Mouse (Mus musculus) lung, postnatal 36 days (tissue): Measurements from ENCODE around the gene Gm49361.
A peak's percentile ranks its signal among the peaks of the same experiment; 100 is the strongest.
"Not testable (repeated sequence)": the region's sequence is repeated elsewhere in the genome, so short reads cannot be mapped to it uniquely, and the experiment has no call there.

ENCODE experiments used
- DNase-seq: peaks from one replicate; pipeline ENCODE4 v3.0.0; 2022; ENCODE audit warnings: mixed read lengths

Gene Gm49361

GRCm38 (mm10) chr14:57746001-57746771 lies at the start of gene Gm49361:
Gm49361 (minus strand) TSS chr14:57746103.
- peak; percentile 97 for DNase-seq

GRCm38 (mm10) chr14:57791171-57791570 lies 45.3 kb upstream of the Gm49361 start:
- no peak for DNase-seq

- no peak for DNase-seq
Observed at GRCm38 (mm10) chr14:57789759-57790158, 43.9 kb upstream of the Gm49361 start.

- no peak for DNase-seq
Observed at GRCm38 (mm10) chr14:57789311-57789710, 43.4 kb upstream of the Gm49361 start.

GRCm38 (mm10) chr14:57787406-57787805 lies 41.5 kb upstream of the Gm49361 start:
- no peak for DNase-seq

GRCm38 (mm10) chr14:57772157-57772815 lies 26.4 kb upstream of the Gm49361 start:
- DNase-seq = no peak

- peak; percentile 31 for DNase-seq
Observed at GRCm38 (mm10) chr14:57769102-57769501, 23.2 kb upstream of the Gm49361 start.

- peak; percentile 28 for DNase-seq
Observed at GRCm38 (mm10) chr14:57760447-57761412, 14.8 kb upstream of the Gm49361 start.

GRCm38 (mm10) chr14:57758237-57758636 lies 12.3 kb upstream of the Gm49361 start, which contains the start of gene Lats2:
Lats2 (minus strand) TSS chr14:57758388.
- no peak for DNase-seq

GRCm38 (mm10) chr14:57756094-57756493 lies 10.2 kb upstream of the Gm49361 start:
- DNase-seq = no peak

GRCm38 (mm10) chr14:57755661-57756060 lies 9.8 kb upstream of the Gm49361 start:
- no peak for DNase-seq

- no peak for DNase-seq
Observed at GRCm38 (mm10) chr14:57753351-57753992, 7.6 kb upstream of the Gm49361 start.

- DNase-seq = not testable (repeated sequence)
Observed at GRCm38 (mm10) chr14:57751006-57751405, 5.1 kb upstream of the Gm49361 start.

- DNase-seq = no peak
Observed at GRCm38 (mm10) chr14:57749501-57749900, 3.6 kb upstream of the Gm49361 start.

GRCm38 (mm10) chr14:57745291-57745969 lies 473 bp downstream of the Gm49361 start:
- DNase-seq = peak; percentile 62

GRCm38 (mm10) chr14:57744547-57744946 lies 1.4 kb downstream of the Gm49361 start:
- DNase-seq = peak; percentile 71

GRCm38 (mm10) chr14:57740651-57741050 lies 5.3 kb downstream of the Gm49361 start:
- DNase-seq = no peak

- no peak for DNase-seq
Observed at GRCm38 (mm10) chr14:57737089-57737488, 8.8 kb downstream of the Gm49361 start.

- no peak for DNase-seq
Observed at GRCm38 (mm10) chr14:57736141-57736540, 9.8 kb downstream of the Gm49361 start.

- DNase-seq = no peak
Observed at GRCm38 (mm10) chr14:57732668-57733293, 13.1 kb downstream of the Gm49361 start.

GRCm38 (mm10) chr14:57730527-57730926 lies 15.4 kb downstream of the Gm49361 start:
- DNase-seq = peak; percentile 87
